Mouse (Mus musculus) hindbrain, embryonic 15.5 days (tissue): ENCODE measurements at regions not wholly inside any gene's neighbourhood (a gene's known extent, or its start where the extent isn't known, plus 50 kb on each side); places are given as distances from the start of the nearest gene placed in this dataset.

ENCODE experiments used
- ATAC-seq: fragments of 200-750 bp; cut with Nextera tagmentation; 2 replicates; pipeline ENCODE4 v1.8.0; 2017; ENCODE audit warnings: low read depth, moderate number of reproducible peaks, moderate TSS enrichment; ENCODE audit not compliant: low FRiP score
- H3K27ac ChIP-seq: fragments of 300-500 bp; sonication (generic); replicated peaks from 2 replicates; pipeline ENCODE4 v1.5.1; 2015; ENCODE audit warnings: mild to moderate bottlenecking, inconsistent platforms
- H3K27me3 ChIP-seq: fragments of 300-500 bp; sonication (generic); 2 replicates; pipeline ENCODE4 v1.6.1; 2015; ENCODE audit warnings: control low read depth, inconsistent platforms
- H3K36me3 ChIP-seq: fragments of 300-500 bp; sonication (generic); 2 replicates; pipeline ENCODE4 v1.6.1; 2015; ENCODE audit warnings: control low read depth, inconsistent platforms
- H3K4me1 ChIP-seq: fragments of 300-500 bp; sonication (generic); replicated peaks from 2 replicates; pipeline ENCODE4 v1.6.1; 2015; ENCODE audit warnings: control low read depth, inconsistent platforms
- H3K4me2 ChIP-seq: fragments of 300-500 bp; sonication (generic); 2 replicates; pipeline ENCODE4 v1.6.1; 2015; ENCODE audit warnings: moderate library complexity, mild to moderate bottlenecking, inconsistent platforms
- H3K4me3 ChIP-seq: fragments of 300-500 bp; sonication (generic); 2 replicates; pipeline ENCODE4 v1.5.1; 2015; ENCODE audit warnings: mild to moderate bottlenecking, inconsistent platforms
- H3K9ac ChIP-seq: fragments of 300-500 bp; sonication (generic); 2 replicates; pipeline ENCODE4 v1.6.1; 2015; ENCODE audit warnings: inconsistent platforms
- H3K9me3 ChIP-seq: fragments of 300-500 bp; sonication (generic); 2 replicates; pipeline ENCODE4 v1.6.1; 2016; ENCODE audit warnings: control low read depth, inconsistent platforms
- WGBS: fragments of 180-500 bp; shearing (Covaris S2); methylation state at CpG from one replicate; pipeline ENCODE4 v1.1.7; 2015; 5-methylcytosine and 5-hydroxymethylcytosine counted together

DNA sequence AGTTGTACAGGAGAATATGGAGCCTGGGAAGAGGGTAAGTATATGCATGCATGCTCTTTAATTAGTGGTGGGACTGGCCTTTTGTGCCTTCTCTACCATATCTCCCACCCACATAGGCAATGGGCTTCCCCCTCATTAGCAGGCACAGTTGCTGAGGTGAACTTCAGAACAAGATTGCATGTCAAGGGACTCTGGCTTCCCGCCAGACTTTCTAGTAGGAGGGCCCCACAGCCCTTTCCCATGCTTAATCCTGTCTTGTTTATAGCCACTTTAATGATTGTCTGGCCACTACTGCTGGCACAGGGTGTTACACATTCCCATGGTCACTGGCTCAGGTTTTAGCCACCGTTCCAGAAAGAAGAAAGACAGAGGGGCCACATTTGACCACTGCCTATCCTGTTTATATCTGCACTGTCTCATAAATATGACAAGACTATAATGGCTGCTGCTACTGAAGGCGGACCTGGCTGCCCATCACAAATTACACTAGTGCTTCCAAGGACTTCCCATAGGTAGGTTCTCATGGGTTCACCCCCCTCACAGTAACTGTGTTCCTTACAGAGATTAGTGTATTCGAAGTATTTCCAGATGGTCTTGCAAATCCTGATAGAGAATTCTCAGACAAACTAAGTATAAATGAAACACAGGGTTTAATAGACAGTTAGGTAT lies 362.6 kb downstream of the Fat4 start:
- Histone ChIP-seq H3K4me3 (no peak overlapping the region), H3K4me1 (no peaks in the 10 kb centered on the region), H3K4me2 (no peak overlapping the region), H3K9ac (no peak overlapping the region), H3K36me3 (no peaks in the 10 kb centered on the region), H3K9me3 (no peaks in the 10 kb centered on the region), H3K27me3 (no peaks in the 10 kb centered on the region), H3K27ac (no peak overlapping the region)
- 66% methylated on average over 4 of the region's 4 CpGs for WGBS
- no peak for ATAC-seq

DNA sequence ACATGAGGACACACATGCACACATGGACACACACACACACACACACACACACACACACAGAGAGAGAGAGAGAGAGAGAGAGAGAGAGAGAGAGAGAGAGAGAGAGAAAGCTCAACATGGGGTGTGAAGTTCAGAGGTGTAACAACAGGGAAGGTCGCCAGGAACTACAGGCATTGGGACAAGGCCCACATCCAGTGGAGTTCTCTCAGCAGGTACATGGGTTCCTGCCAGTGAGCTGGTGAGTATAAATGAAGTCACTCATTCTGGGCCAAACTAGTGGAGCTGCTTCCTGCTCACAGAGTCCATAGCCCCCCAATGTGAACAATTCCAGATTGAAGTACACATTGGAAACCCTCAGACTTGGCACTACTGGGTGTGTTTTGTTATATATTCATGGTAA lies 366.3 kb downstream of the Fat4 start:
- no peaks in the 10 kb centered on the region for H3K27me3 ChIP-seq
- WGBS: 84% methylated on average over 1 of the region's 1 CpGs
- no peaks in the 10 kb centered on the region for H3K9me3 ChIP-seq
- no peaks in the 10 kb centered on the region for H3K4me1 ChIP-seq
- no peaks in the 10 kb centered on the region for H3K36me3 ChIP-seq
- no peak overlapping the region for H3K27ac ChIP-seq
- no peak overlapping the region for H3K4me2 ChIP-seq
- no peak for ATAC-seq
- no peak overlapping the region for H3K4me3 ChIP-seq
- H3K9ac ChIP-seq: no peak overlapping the region

DNA sequence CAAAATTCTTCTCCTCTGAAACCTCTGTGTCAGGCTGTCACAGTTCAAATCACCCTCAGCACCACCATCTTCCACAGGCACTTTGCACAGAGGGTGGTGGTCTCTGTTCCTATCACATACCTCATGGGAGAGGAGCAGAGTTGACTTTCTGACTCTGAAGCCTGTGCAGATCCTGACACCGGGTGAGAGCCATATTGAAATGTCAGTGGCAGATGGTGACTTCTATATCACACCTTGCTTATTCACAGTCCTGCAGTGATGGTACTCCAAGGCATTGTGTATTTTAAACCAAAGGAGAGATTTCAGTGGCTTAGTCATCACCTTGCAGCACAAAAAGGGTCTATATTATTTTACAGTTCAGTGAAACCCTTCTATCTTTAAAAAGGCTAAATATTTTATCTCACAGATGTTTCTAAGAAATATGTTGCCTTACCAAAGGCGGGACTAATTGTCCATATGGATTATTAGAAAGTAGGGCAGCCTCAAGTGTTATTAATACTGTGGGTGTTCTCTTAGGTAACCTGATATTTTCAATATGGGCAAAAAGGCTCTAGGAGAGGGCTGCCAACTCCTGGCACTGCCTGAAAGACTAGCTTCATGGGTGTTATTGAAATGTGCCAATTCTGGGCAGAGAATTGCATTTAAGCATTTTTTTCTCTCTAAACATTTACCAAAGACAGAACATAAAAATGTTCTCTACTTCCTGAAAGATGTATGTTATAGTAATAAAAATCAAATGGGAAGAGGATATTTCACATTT lies 378.1 kb downstream of the Fat4 start:
- Histone ChIP-seq H3K27me3 (no peaks in the 10 kb centered on the region), H3K36me3 (no peaks in the 10 kb centered on the region), H3K9me3 (no peaks in the 10 kb centered on the region), H3K4me3 (no peak overlapping the region), H3K27ac (no peak overlapping the region), H3K4me1 (no peaks in the 10 kb centered on the region), H3K9ac (no peak overlapping the region), H3K4me2 (no peak overlapping the region)
- 88% methylated on average over 2 of the region's 2 CpGs for WGBS
- no peak for ATAC-seq

DNA sequence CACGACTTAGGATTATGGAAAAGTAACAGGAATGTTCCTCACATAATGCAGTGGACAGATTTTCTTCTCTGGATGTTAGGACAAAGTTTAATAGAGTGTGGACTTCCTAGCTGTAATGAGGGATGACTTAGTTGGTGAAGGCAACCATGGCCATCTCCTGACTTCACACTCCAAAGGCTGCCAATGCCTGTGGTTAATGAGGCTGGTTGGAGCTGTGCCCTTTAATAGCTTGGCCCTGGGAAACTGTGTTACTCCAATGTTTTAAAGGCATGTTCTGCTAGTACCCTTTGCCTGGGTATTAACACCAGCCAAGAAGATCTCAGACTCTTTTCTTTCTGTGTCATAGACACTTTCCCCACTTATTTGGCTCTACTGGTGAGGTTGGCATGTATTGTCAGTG lies 378.9 kb downstream of the Fat4 start:
- 82% methylated on average over 1 of the region's 1 CpGs for WGBS
- Histone ChIP-seq H3K9me3 (no peaks in the 10 kb centered on the region), H3K9ac (no peak overlapping the region), H3K4me3 (no peak overlapping the region), H3K36me3 (no peaks in the 10 kb centered on the region), H3K27ac (no peak overlapping the region), H3K4me2 (no peak overlapping the region), H3K27me3 (no peaks in the 10 kb centered on the region), H3K4me1 (no peaks in the 10 kb centered on the region)
- no peak for ATAC-seq

DNA sequence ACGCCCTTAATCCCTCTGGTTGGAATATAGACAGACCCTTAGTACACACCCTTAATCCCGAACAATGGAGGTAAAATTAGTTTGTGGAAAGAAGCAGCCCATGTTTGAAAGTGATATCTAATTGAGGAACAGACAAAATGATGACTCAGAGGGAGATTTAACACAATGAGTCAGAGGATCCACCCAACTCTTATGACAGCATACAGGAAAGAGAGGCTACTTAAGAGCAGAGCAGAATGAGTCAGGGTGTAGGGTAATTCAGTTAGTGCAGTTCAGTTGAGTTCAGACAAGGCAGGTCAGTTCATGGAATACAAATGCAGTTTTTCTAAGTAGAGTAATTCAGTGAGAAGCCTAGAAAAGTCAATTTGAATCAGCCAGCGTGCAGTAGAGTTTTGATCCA lies 382.6 kb downstream of the Fat4 start:
- Histone ChIP-seq H3K4me1 (no peaks in the 10 kb centered on the region), H3K9ac (no peak overlapping the region), H3K36me3 (no peaks in the 10 kb centered on the region), H3K27ac (no peak overlapping the region), H3K27me3 (no peaks in the 10 kb centered on the region), H3K4me2 (no peak overlapping the region), H3K4me3 (no peak overlapping the region), H3K9me3 (no peaks in the 10 kb centered on the region)
- 93% methylated on average over 3 of the region's 3 CpGs for WGBS
- ATAC-seq: no peak

DNA sequence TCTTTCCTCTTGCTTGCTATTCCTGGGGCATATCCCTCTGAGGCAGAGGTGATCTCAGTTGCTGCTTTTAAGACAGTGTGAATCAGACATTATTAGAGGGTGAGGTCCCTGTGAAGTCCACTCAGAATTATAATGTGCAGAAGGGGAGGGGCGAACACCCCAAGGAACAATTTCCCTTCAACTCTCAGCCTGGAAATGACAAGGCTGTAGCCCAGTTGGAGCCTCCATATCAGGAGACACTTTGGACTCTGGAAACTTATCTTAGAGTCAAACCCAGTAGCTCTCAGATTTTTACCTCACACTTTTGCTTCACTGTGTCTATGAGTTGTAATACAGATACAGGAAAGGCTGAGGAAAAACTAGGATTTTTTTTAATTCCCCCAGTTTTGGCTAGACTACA lies 385.9 kb downstream of the Fat4 start:
- H3K4me3 ChIP-seq: no peak overlapping the region
- no peaks in the 10 kb centered on the region for H3K36me3 ChIP-seq
- no peak overlapping the region for H3K4me2 ChIP-seq
- ATAC-seq: no peak
- WGBS: 96% methylated on average over 1 of the region's 1 CpGs
- no peak overlapping the region for H3K9ac ChIP-seq
- no peaks in the 10 kb centered on the region for H3K4me1 ChIP-seq
- no peaks in the 10 kb centered on the region for H3K9me3 ChIP-seq
- H3K27me3 ChIP-seq: no peaks in the 10 kb centered on the region
- no peak overlapping the region for H3K27ac ChIP-seq

DNA sequence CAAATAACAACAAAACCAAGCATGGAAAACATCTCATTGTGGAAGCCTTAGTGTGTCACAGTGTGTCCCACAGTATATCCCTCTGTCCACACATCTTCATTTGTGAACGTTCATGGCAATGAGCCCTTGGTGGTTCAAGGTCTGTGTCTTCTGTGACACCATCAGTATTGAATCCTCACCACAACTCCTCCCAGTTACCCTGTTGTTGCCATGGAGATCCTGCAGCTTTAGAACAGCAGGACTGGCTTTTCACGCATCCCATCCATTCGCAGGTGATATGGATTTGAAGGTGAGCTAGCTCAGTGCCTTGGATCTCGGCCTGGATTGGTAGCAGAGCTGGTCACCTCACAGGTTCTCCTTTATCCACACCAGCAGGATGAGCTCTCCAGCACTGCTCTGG lies 390.2 kb downstream of the Fat4 start:
- Histone ChIP-seq H3K4me2 (no peak overlapping the region), H3K9ac (no peak overlapping the region), H3K9me3 (no peaks in the 10 kb centered on the region), H3K4me1 (no peaks in the 10 kb centered on the region), H3K27ac (no peak overlapping the region), H3K27me3 (no peaks in the 10 kb centered on the region), H3K4me3 (no peak overlapping the region), H3K36me3 (no peaks in the 10 kb centered on the region)
- WGBS: 75% methylated on average over 4 of the region's 4 CpGs
- ATAC-seq: peak; percentile 34; the same call in 1 of the 2 replicates

DNA sequence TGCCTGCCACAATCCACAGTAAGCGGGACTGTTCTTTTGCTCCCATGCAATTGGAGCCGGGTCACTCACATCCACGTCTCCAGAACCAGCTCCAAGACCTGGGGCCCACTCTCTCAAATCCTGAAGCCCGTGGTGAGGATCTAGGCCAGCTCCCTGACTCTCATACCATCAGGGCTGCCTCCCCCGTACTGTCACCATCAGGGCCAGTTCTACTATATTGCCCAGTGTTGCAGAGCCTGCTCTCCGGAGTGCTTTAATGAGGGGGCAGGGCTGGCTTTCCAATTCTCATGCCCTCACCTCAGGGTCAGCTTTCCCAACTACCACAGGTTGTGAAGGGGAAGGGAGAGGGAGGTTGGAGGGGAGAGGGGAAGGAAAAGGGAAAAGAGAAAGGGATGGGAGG lies 390.6 kb downstream of the Fat4 start:
- H3K27me3 ChIP-seq: no peaks in the 10 kb centered on the region
- no peak overlapping the region for H3K9ac ChIP-seq
- ATAC-seq: no peak
- no peaks in the 10 kb centered on the region for H3K36me3 ChIP-seq
- no peaks in the 10 kb centered on the region for H3K9me3 ChIP-seq
- H3K4me2 ChIP-seq: no peak overlapping the region
- no peak overlapping the region for H3K4me3 ChIP-seq
- 84% methylated on average over 6 of the region's 6 CpGs for WGBS
- H3K4me1 ChIP-seq: no peaks in the 10 kb centered on the region
- no peak overlapping the region for H3K27ac ChIP-seq

DNA sequence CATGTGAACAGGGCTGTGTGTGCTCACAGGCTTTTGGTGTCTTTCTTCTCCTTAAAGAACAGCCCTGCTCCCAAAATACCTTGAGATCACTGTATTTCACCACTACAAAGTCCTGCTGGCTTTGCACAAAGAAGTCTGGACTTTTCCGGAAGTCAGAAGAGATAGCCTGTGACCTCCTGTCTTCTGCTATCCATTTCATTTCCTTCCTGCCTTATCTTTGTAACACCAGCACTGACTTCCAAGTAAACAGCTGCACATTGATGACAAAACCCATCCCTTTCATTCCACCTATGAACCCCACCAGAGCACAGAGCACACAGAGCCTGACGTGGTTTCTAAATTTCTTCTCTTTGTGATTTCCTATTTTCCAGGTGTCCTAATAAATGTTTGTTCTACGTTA lies 408.5 kb downstream of the Fat4 start:
- WGBS: 88% methylated on average over 3 of the region's 3 CpGs

DNA sequence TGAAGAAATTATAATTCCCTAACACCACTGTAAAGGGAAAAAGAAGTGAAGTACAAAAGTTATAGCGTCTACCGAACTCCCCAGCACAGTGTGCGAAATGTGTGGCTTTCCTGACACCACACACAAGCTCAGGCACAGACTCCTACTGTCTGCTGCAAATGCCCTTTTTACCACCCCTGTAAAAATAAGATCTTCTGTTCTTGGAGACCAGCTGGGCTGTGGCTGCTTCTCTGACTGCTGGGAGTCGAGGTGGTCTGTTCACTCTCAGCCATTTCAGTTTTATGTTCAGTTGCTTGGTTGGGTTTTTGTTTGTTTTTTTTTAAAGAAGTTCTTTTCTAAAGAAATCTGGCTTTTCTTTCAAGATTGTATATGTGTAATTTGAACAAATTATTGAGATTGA lies 409.5 kb downstream of the Fat4 start:
- Histone ChIP-seq H3K36me3 (no peaks in the 10 kb centered on the region), H3K27me3 (no peaks in the 10 kb centered on the region), H3K27ac (no peak overlapping the region), H3K4me3 (no peak overlapping the region), H3K4me1 (no peaks in the 10 kb centered on the region), H3K9me3 (no peaks in the 10 kb centered on the region), H3K9ac (no peak overlapping the region), H3K4me2 (no peak overlapping the region)
- ATAC-seq: no peak
- WGBS: 81% methylated on average over 4 of the region's 4 CpGs

More for the DNA sequence above, 408.5 kb downstream of the Fat4 start:
- Histone ChIP-seq H3K4me1 (no peaks in the 10 kb centered on the region), H3K27ac (no peak overlapping the region), H3K9ac (no peak overlapping the region), H3K27me3 (no peaks in the 10 kb centered on the region), H3K4me3 (no peak overlapping the region), H3K36me3 (no peaks in the 10 kb centered on the region), H3K9me3 (no peaks in the 10 kb centered on the region), H3K4me2 (no peak overlapping the region)
- no peak for ATAC-seq

DNA sequence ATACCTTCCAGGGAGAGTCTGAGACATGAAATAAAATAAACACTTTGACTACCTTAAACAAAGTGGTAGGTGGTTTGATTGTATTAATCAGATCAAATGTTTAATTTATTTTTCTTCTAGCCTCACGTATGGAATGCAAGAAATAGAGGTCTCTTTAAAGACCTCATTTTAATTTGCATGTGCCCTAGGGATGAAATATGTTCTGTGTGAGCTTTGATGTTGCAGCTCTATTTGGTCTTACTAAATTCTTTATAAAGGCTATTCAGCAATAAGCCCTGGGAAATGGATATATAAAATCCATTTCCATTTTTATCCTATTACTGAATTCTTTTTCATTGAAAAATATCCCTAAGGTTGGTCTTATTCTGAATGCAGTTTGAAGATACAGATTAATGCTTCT lies 422.7 kb downstream of the Fat4 start:
- Histone ChIP-seq H3K36me3 (no peaks in the 10 kb centered on the region), H3K27ac (no peak overlapping the region), H3K27me3 (no peaks in the 10 kb centered on the region), H3K9ac (no peak overlapping the region), H3K4me2 (no peak overlapping the region), H3K4me1 (no peaks in the 10 kb centered on the region), H3K9me3 (no peaks in the 10 kb centered on the region), H3K4me3 (no peak overlapping the region)
- WGBS: 60% methylated on average over 1 of the region's 1 CpGs
- ATAC-seq: no peak

DNA sequence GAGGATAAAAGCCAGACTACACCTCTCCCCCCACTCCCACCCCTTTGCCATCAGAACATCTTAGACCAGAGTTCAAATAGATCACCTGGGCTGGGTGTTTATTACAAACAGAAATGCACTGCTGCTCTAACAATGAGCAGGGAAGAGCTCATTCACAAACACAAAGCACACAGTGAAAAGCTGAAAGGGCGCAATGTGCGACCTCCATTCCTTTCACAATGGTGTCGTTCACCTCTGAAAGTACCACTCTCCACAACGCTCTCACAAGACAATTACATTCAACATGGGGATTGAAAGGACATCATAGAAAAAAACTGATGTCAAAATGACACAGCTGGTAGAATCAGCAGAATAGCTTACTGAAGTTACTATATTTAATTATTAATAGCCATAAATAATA lies 426.8 kb downstream of the Fat4 start:
- no peak for ATAC-seq
- no peaks in the 10 kb centered on the region for H3K27me3 ChIP-seq
- 58% methylated on average over 4 of the region's 4 CpGs for WGBS

DNA sequence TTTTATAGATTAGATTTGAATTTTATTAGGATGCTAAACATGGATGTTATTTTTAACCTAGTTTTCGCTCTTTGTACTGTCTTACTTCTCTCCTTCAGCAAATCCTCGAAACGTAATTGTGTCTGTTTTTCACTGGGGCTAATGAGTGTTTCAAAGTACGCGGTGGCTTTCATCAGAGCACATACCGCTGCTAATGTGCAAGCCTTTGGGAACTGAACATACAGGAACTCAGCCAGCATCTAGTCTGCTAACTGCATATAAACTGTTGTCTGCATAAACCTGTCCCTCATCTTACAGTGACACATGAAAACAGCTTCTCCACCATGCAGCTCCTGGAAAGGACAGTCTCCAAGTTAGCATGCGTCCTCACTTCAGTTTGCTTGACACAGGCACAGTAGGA lies 434.1 kb downstream of the Fat4 start:
- no peaks in the 10 kb centered on the region for H3K36me3 ChIP-seq
- no peak overlapping the region for H3K4me2 ChIP-seq
- H3K27me3 ChIP-seq: no peaks in the 10 kb centered on the region
- H3K27ac ChIP-seq: no peak overlapping the region
- H3K4me3 ChIP-seq: no peak overlapping the region
- no peaks in the 10 kb centered on the region for H3K4me1 ChIP-seq
- no peak for ATAC-seq
- no peaks in the 10 kb centered on the region for H3K9me3 ChIP-seq
- WGBS: 46% methylated on average over 7 of the region's 7 CpGs
- H3K9ac ChIP-seq: no peak overlapping the region

More for the DNA sequence above, 426.8 kb downstream of the Fat4 start:
- no peaks in the 10 kb centered on the region for H3K9me3 ChIP-seq
- H3K9ac ChIP-seq: no peak overlapping the region
- H3K27ac ChIP-seq: no peak overlapping the region
- no peak overlapping the region for H3K4me2 ChIP-seq
- no peak overlapping the region for H3K4me3 ChIP-seq
- no peaks in the 10 kb centered on the region for H3K4me1 ChIP-seq
- H3K36me3 ChIP-seq: no peaks in the 10 kb centered on the region
